Comparison of ENCODE assay signal across 8 mouse cellular contexts in genomic region chr3:85195068-85195481, GRCm38 (mm10).
DNase-seq lines count a peak whose midpoint lies in the region; ATAC-seq and TF ChIP-seq lines count a peak whose summit lies in the region.

No protein-coding gene starts in this region.

- no peaks in the 10 kb centered on the region for H3K9me3 ChIP-seq in limb, embryonic 13.5 days
- H3K9me3 ChIP-seq in forebrain, embryonic 11.5 days (ENCODE audit: control insufficient read depth, low read length), result no peaks in the 10 kb centered on the region

- no peak for TF ChIP-seq CTCF in olfactory bulb, adult 2 months (IDR thresholded peaks at IDR 0.05; ENCODE audit: insufficient read depth, low read depth, low read length)

- peak overlapping the region; percentile 21 for H3K4me3 ChIP-seq in limb, embryonic 13.5 days
- peak overlapping the region; percentile 14 for H3K4me3 ChIP-seq in olfactory bulb, adult 2 months (ENCODE audit: insufficient read depth, low read depth, low read length)
- no peak overlapping the region for H3K4me3 ChIP-seq in forebrain, embryonic 11.5 days (ENCODE audit: low read depth, low read length)

- H3K9ac ChIP-seq in limb, embryonic 13.5 days, result no peak overlapping the region
- no peak overlapping the region for H3K9ac ChIP-seq in forebrain, embryonic 11.5 days (ENCODE audit: low read length)

- no peaks in the 10 kb centered on the region for H3K4me1 ChIP-seq in limb, embryonic 13.5 days
- H3K4me1 ChIP-seq in olfactory bulb, adult 2 months (ENCODE audit: control insufficient read depth, insufficient read depth, low read length), result peaks cover 3% of the 10 kb centered on the region; the same call in 1 of the 2 replicates
- no peaks in the 10 kb centered on the region for H3K4me1 ChIP-seq in forebrain, embryonic 11.5 days (replicated peaks; ENCODE audit: control insufficient read depth, insufficient read depth, low read length)

- peak overlapping the region; percentile 36 for H3K4me2 ChIP-seq in limb, embryonic 13.5 days (replicated peaks)
- no peak overlapping the region for H3K4me2 ChIP-seq in forebrain, embryonic 11.5 days (ENCODE audit: low read depth, low read length, severe bottlenecking)

- no peaks in the 10 kb centered on the region for H3K36me3 ChIP-seq in limb, embryonic 13.5 days
- H3K36me3 ChIP-seq in forebrain, embryonic 11.5 days (ENCODE audit: control insufficient read depth, insufficient read depth, low read length), result no peaks in the 10 kb centered on the region

- no peak overlapping the region for H3K27ac ChIP-seq in limb, embryonic 13.5 days
- no peak overlapping the region for H3K27ac ChIP-seq in olfactory bulb, adult 2 months (ENCODE audit: insufficient read depth, low read depth, low read length)
- no peak overlapping the region for H3K27ac ChIP-seq in forebrain, embryonic 11.5 days (ENCODE audit: low read depth, low read length)

- no peak for TF ChIP-seq POLR2A in olfactory bulb, adult 2 months (IDR thresholded peaks at IDR 0.05; ENCODE audit: insufficient read depth, low read depth, low read length)

- WGBS in limb, embryonic 13.5 days, result 58% methylated on average over 8 of the region's 8 CpGs
- 71% methylated on average over 8 of the region's 8 CpGs for WGBS in olfactory bulb, adult 2 months
- WGBS in forebrain, embryonic 11.5 days, result 70% methylated on average over 8 of the region's 8 CpGs

- ATAC-seq in limb, embryonic 13.5 days (ENCODE audit: low FRiP score, low read depth), result no peak
- ATAC-seq in forebrain, embryonic 11.5 days (replicated peaks; ENCODE audit: low FRiP score), result no peak

- H3K27me3 ChIP-seq in limb, embryonic 13.5 days, result no peaks in the 10 kb centered on the region
- H3K27me3 ChIP-seq in forebrain, embryonic 11.5 days (ENCODE audit: control insufficient read depth, insufficient read depth, low read length), result no peaks in the 10 kb centered on the region

- peak; percentile 74 for DNase-seq in A20 (ENCODE audit: low read depth, low spot score)
- peak; percentile 61 for DNase-seq in T-cell, adult 2 months (ENCODE audit: low spot score)
- peak; percentile 43 to 54 for DNase-seq in heart, postnatal 10 days
- no peak for DNase-seq in Muller cell, postnatal 12 days (ENCODE audit: inconsistent ontology term)
- no peak for DNase-seq in forebrain, embryonic 11.5 days (ENCODE audit: low spot score)
- DNase-seq in left cerebral cortex, adult 9 months (ENCODE audit: low spot score in 2 of 2), result no peak

- intact Hi-C loops in heart, postnatal 10 days (cut with DNase I), result no loop called here

Comparison
In these comparisons a context has a peak if more than half of its experiments do, and no peak if none do; other contexts are left out.
1. DNase-seq: peak in A20 (single experiment), T-cell, adult 2 months (single experiment) and heart, postnatal 10 days (2 of 2); none in Muller cell, postnatal 12 days (single experiment), forebrain, embryonic 11.5 days (single experiment) and left cerebral cortex, adult 9 months (0 of 2).